Mouse (Mus musculus) MEL (cell line): ENCODE measurements around the gene Pip4k2a. TPM values are rescaled to one million over a fixed set of nuclear protein-coding genes. Genes with fewer than 3 reads are reported as not detected.
A peak's percentile ranks its signal among the peaks of the same experiment; 100 is the strongest.

ENCODE experiments used
- DNase-seq: peaks from one replicate; pipeline ENCODE4 v3.0.0; 2011; ENCODE audit warnings: low read depth, low spot score
- H3K27ac ChIP-seq: 2 replicates; pipeline ENCODE4 v1.5.1; 2012; ENCODE audit warnings: low read depth, mild to moderate bottlenecking, control low read depth, low read length, moderate library complexity; ENCODE audit not compliant: control insufficient read depth
- H3K27me3 ChIP-seq, 2 experiments: fragments of 150-350 bp in 1 of 2; sonication (generic) in 1 of 2; 2 replicates each; pipeline ENCODE4 v1.6.1; 2012; ENCODE audit warnings: low read length in 2 of 2, mild to moderate bottlenecking in 2 of 2, improper control_type of control experiment in 1 of 2, moderate library complexity in 1 of 2; ENCODE audit not compliant: insufficient read depth in 2 of 2, control insufficient read depth in 1 of 2
- H3K36me3 ChIP-seq, 2 experiments: 2 replicates each; pipeline ENCODE4 v1.6.1; 2012 to 2014; ENCODE audit warnings: low read length in 2 of 2, improper control_type of control experiment in 1 of 2, inconsistent platforms in 1 of 2, mild to moderate bottlenecking in 1 of 2; ENCODE audit not compliant: insufficient read depth in 2 of 2, control insufficient read depth in 1 of 2
- H3K4me1 ChIP-seq, 2 experiments: fragments of 150-350 bp in 1 of 2; sonication (generic) in 1 of 2; 2 replicates each; pipeline ENCODE4 v1.6.1; 2012; ENCODE audit warnings: low read length in 2 of 2, improper control_type of control experiment in 1 of 2, mild to moderate bottlenecking in 1 of 2; ENCODE audit not compliant: insufficient read depth in 2 of 2, control insufficient read depth in 1 of 2
- H3K4me3 ChIP-seq, 2 experiments: fragments of 150-350 bp in 1 of 2; sonication (generic) in 1 of 2; 2 replicates each; pipeline ENCODE4 v1.5.1; 2012; ENCODE audit warnings: low read depth in 2 of 2, low read length in 2 of 2, mild to moderate bottlenecking in 2 of 2, moderate library complexity in 2 of 2, control low read depth in 1 of 2, improper control_type of control experiment in 1 of 2; ENCODE audit not compliant: control insufficient read depth in 1 of 2, insufficient read depth in 1 of 2
- H3K79me2 ChIP-seq: 2 replicates; pipeline ENCODE4 v1.6.1; 2012; ENCODE audit warnings: mild to moderate bottlenecking, low read length, moderate library complexity; ENCODE audit not compliant: control insufficient read depth, poor library complexity, insufficient read depth
- H3K9ac ChIP-seq: 2 replicates; pipeline ENCODE4 v1.6.1; 2012; ENCODE audit warnings: low read depth, mild to moderate bottlenecking, control low read depth, low read length, moderate library complexity; ENCODE audit not compliant: control insufficient read depth, poor library complexity, severe bottlenecking
- H3K9me3 ChIP-seq: fragments of 150-350 bp; sonication (generic); replicated peaks from 2 replicates; pipeline ENCODE4 v1.6.1; 2012; ENCODE audit warnings: mild to moderate bottlenecking, low read length, improper control_type of control experiment, moderate library complexity; ENCODE audit not compliant: insufficient read depth
- CHD1 ChIP-seq: IDR thresholded peaks from 2 replicates; pipeline ENCODE4 v1.6.1; 2012; ENCODE audit warnings: low read depth, mild to moderate bottlenecking, inconsistent platforms, low read length, improper control_type of control experiment
- CTCF ChIP-seq, 3 experiments: IDR thresholded peaks in 2 of 3; conservative IDR thresholded peaks in 1 of 3; 2 replicates each; pipeline ENCODE4 v1.5.1; 2011 to 2012; ENCODE audit warnings: low read length in 3 of 3, low read depth in 2 of 3, mild to moderate bottlenecking in 2 of 3, improper control_type of control experiment in 1 of 3, inconsistent platforms in 1 of 3, mixed read lengths in 1 of 3, moderate library complexity in 1 of 3; ENCODE audit not compliant: control insufficient read depth in 1 of 3, insufficient read depth in 1 of 3, poor library complexity in 1 of 3, severe bottlenecking in 1 of 3
- E2F4 ChIP-seq: IDR thresholded peaks from 2 replicates; pipeline ENCODE4 v1.6.1; 2011; ENCODE audit warnings: low read depth, low read length, improper control_type of control experiment, borderline replicate concordance
- ELF1 ChIP-seq: IDR thresholded peaks from 2 replicates; pipeline ENCODE4 v1.6.1; 2014; ENCODE audit warnings: low read depth, mild to moderate bottlenecking, inconsistent platforms, low read length, improper control_type of control experiment, moderate library complexity
- EP300 ChIP-seq, 2 experiments: IDR thresholded peaks; 2 replicates each; pipeline ENCODE4 v1.6.1; 2011; ENCODE audit warnings: improper control_type of control experiment in 2 of 2, low read length in 2 of 2, low read depth in 1 of 2, mild to moderate bottlenecking in 1 of 2
- ETS1 ChIP-seq: IDR thresholded peaks from 2 replicates; pipeline ENCODE4 v1.6.1; 2012; ENCODE audit warnings: low read depth, mild to moderate bottlenecking, inconsistent platforms, low read length, improper control_type of control experiment, moderate library complexity
- MAFK ChIP-seq: IDR thresholded peaks from 2 replicates; pipeline ENCODE4 v1.6.1; 2011; ENCODE audit warnings: low read depth, mild to moderate bottlenecking, low read length, improper control_type of control experiment, borderline replicate concordance
- MAX ChIP-seq: IDR thresholded peaks from 2 replicates; pipeline ENCODE4 v1.6.1; 2011; ENCODE audit warnings: low read length, improper control_type of control experiment
- MAZ ChIP-seq: IDR thresholded peaks from 2 replicates; pipeline ENCODE4 v1.6.1; 2012; ENCODE audit warnings: low read depth, mild to moderate bottlenecking, inconsistent platforms, low read length, improper control_type of control experiment
- MEF2A ChIP-seq: IDR thresholded peaks from 2 replicates; pipeline ENCODE4 v1.6.1; 2014; ENCODE audit warnings: low read depth, mild to moderate bottlenecking, inconsistent platforms, low read length, improper control_type of control experiment; ENCODE audit not compliant: poor library complexity, insufficient replicate concordance, severe bottlenecking; ENCODE audit errors: extremely low read depth
- MXI1 ChIP-seq: IDR thresholded peaks from 2 replicates; pipeline ENCODE4 v1.6.1; 2011; ENCODE audit warnings: mild to moderate bottlenecking, low read depth, low read length, improper control_type of control experiment
- MYC ChIP-seq: IDR thresholded peaks from 2 replicates; pipeline ENCODE4 v1.6.1; 2011; ENCODE audit warnings: low read depth, mild to moderate bottlenecking, low read length, improper control_type of control experiment, moderate library complexity
- UBTF ChIP-seq: IDR thresholded peaks from 2 replicates; pipeline ENCODE4 v1.6.1; 2012; ENCODE audit warnings: low read depth, mild to moderate bottlenecking, inconsistent platforms, low read length, improper control_type of control experiment, moderate library complexity, borderline replicate concordance; ENCODE audit not compliant: insufficient read depth
- ZC3H11A ChIP-seq: IDR thresholded peaks from 2 replicates; pipeline ENCODE4 v1.6.1; 2012; ENCODE audit warnings: low read depth, mild to moderate bottlenecking, inconsistent platforms, low read length, improper control_type of control experiment
- polyA plus RNA-seq, 2 experiments: library from polyadenylated mRNA; stranded (reverse) in 1 of 2; unstranded in 1 of 2; fragments of >175 nt in 1 of 2; fragments of >200 nt in 1 of 2; gene quantifications; 2 replicates each; pipeline versions ENCODE4 v1.2.1 to v1.2.4; 2012; ENCODE audit warnings: low replicate concordance in 2 of 2, low read depth in 1 of 2; ENCODE audit not compliant: insufficient read length in 2 of 2, insufficient read depth in 1 of 2, missing spikeins in 1 of 2
- total RNA-seq: library from RNA; depleted of rRNA; stranded (reverse); fragments of 300-350 nt; gene quantifications from 2 replicates; pipeline ENCODE4 v1.2.3, GENCODE M21; 2012

Gene Pip4k2a
- total and polyA plus RNA-seq, 3 experiments: 7.9 to 48.5 TPM; not detected in 1

GRCm38 (mm10) chr2:18984095-18984847 lies 13.7 kb downstream of the Pip4k2a start:
- Histone ChIP-seq H3K9ac (no peak overlapping the region), H3K36me3 (peaks cover 4 to 17% of the 10 kb centered on the region in 2 experiments; a peak in 3 of 4 replicates), H3K27ac (no peak overlapping the region), H3K4me1 (peaks cover 12 to 15% of the 10 kb centered on the region in 2 experiments), H3K79me2 (peaks cover 29% of the 10 kb centered on the region), H3K9me3 (no peaks in the 10 kb centered on the region), H3K4me3 (no peak overlapping the region), H3K27me3 (no peaks in the 10 kb centered on the region)
- peak; percentile 22 for DNase-seq
- TF ChIP-seq ETS1: no peak
- no peak for TF ChIP-seq E2F4
- TF ChIP-seq MYC: no peak
- no peak for TF ChIP-seq UBTF
- TF ChIP-seq MAX: no peak
- no peak for TF ChIP-seq MAFK
- TF ChIP-seq CHD1: no peak
- TF ChIP-seq MAZ: no peak
- no peak for TF ChIP-seq EP300 (IDR thresholded peaks at IDR 0.05; ENCODE audit: low read depth in 1 of 2, low read length in 2 of 2)

GRCm38 (mm10) chr2:18983546-18983945 lies 14.4 kb downstream of the Pip4k2a start:
- H3K27ac ChIP-seq: no peak overlapping the region
- H3K79me2 ChIP-seq: peaks cover 27% of the 10 kb centered on the region
- no peak for DNase-seq
- H3K9me3 ChIP-seq: no peaks in the 10 kb centered on the region
- H3K36me3 ChIP-seq: peaks cover 4 to 19% of the 10 kb centered on the region in 2 experiments; a peak in 3 of 4 replicates
- H3K9ac ChIP-seq: no peak overlapping the region
- no peak overlapping the region for H3K4me3 ChIP-seq
- no peaks in the 10 kb centered on the region for H3K27me3 ChIP-seq
- TF ChIP-seq CTCF (IDR thresholded peaks at IDR 0.05 in 2 of 3, conservative IDR thresholded peaks at IDR 0.05 in 1 of 3; ENCODE audit: control insufficient read depth in 1 of 3, insufficient read depth in 1 of 3, low read depth in 2 of 3, low read length in 3 of 3, poor library complexity in 1 of 3, severe bottlenecking in 1 of 3): no peak
- no peak for TF ChIP-seq MAFK
- TF ChIP-seq MEF2A: no peak
- no peak for TF ChIP-seq E2F4
- H3K4me1 ChIP-seq: peaks cover 15 to 16% of the 10 kb centered on the region in 2 experiments

GRCm38 (mm10) chr2:18982581-18982980 lies 15.3 kb downstream of the Pip4k2a start:
- TF ChIP-seq MXI1 (no peak), ELF1 (no peak), MYC (no peak), MAX (no peak), ZC3H11A (no peak)
- H3K4me3 ChIP-seq: no peak overlapping the region
- H3K79me2 ChIP-seq: peaks cover 32% of the 10 kb centered on the region
- H3K4me1 ChIP-seq: peaks cover 18% of the 10 kb centered on the region in 2 experiments
- peaks cover 4 to 22% of the 10 kb centered on the region in 2 experiments; a peak in 3 of 4 replicates for H3K36me3 ChIP-seq
- H3K9ac ChIP-seq: no peak overlapping the region
- no peak for DNase-seq
- no peak overlapping the region for H3K27ac ChIP-seq
- no peaks in the 10 kb centered on the region for H3K9me3 ChIP-seq
- H3K27me3 ChIP-seq: no peaks in the 10 kb centered on the region
